Mouse (Mus musculus): ENCODE data around the gene Nsrp1.

DNA sequence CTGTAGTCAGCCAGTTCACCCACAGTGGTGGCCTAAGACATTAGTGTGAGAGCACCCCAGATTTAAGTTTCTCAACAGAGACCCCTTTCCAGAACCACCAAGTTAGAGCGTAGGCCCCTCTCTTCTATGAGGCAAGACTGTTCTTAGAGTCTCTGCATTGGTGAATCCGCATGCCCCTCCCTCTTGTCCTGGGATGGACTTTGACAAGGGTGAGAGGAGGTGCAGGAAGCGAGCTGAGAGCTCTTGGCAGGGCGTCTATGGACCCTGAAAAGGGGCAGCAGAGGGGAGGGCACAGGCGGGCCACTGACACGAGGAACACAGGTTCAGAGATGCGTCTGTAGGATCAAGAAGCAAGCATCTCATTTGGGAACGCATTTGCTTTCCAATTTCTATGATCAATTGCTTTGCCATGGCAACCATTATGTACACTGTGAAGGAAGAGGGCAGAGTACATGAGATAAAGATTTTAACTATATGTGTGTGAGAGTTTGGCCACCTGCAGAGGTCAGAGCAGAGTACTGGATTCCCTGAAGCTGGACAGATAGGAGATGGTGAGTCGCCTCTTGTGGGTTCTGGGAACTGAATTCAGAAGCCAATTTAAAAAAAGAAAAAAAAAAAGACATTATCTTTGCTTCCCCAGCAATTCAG is 56.4 kb downstream of the Nsrp1 start:
- no peak for TF ChIP-seq CTCF (IDR thresholded peaks at IDR 0.05; ENCODE audit: low read depth, low read length)
- TF ChIP-seq POLR2A (IDR thresholded peaks at IDR 0.05; ENCODE audit: extremely low read depth, insufficient read depth, low read length): no peak

All from liver, adult 2 months (tissue).